Mouse (Mus musculus) intestine, embryonic 14.5 days (tissue): ENCODE measurements around the gene Prkch. TPM values are rescaled to one million over a fixed set of nuclear protein-coding genes. Genes with fewer than 3 reads are reported as not detected.
"Not testable (repeated sequence)": the region's sequence is repeated elsewhere in the genome, so short reads cannot be mapped to it uniquely, and the experiment has no call there.

Experiments
- ATAC-seq: fragments of 200-750 bp; cut with Nextera tagmentation; replicated peaks from 2 replicates; pipeline ENCODE4 v1.8.0; 2017; ENCODE audit warnings: low read depth, moderate number of reproducible peaks, moderate TSS enrichment, moderate library complexity; ENCODE audit not compliant: low FRiP score, low TSS enrichment
- DNase-seq: peaks from one replicate; pipeline ENCODE4 v3.0.0-alpha.2; 2018; ENCODE audit warnings: low spot score
- H3K27ac ChIP-seq: fragments of 300-500 bp; sonication (generic); 2 replicates; pipeline ENCODE4 v1.5.1; 2014; ENCODE audit warnings: low read depth, mild to moderate bottlenecking, control low read depth
- H3K27me3 ChIP-seq: fragments of 300-500 bp; sonication (generic); replicated peaks from 2 replicates; pipeline ENCODE4 v1.6.1; 2014; ENCODE audit warnings: low read length, control low read depth; ENCODE audit not compliant: control insufficient read depth, insufficient read depth
- H3K36me3 ChIP-seq: fragments of 300-500 bp; sonication (generic); 2 replicates; pipeline ENCODE4 v1.6.1; 2014; ENCODE audit warnings: low read length, control low read depth; ENCODE audit not compliant: control insufficient read depth, insufficient read depth
- H3K4me1 ChIP-seq: fragments of 300-500 bp; sonication (generic); replicated peaks from 2 replicates; pipeline ENCODE4 v1.6.1; 2014; ENCODE audit warnings: low read length, control low read depth, mixed read lengths; ENCODE audit not compliant: control insufficient read depth, insufficient read depth
- H3K4me2 ChIP-seq: fragments of 300-500 bp; sonication (generic); 2 replicates; pipeline ENCODE4 v1.6.1; 2014; ENCODE audit warnings: low read length
- H3K4me3 ChIP-seq: fragments of 300-500 bp; sonication (generic); 2 replicates; pipeline ENCODE4 v1.5.1; 2014; ENCODE audit warnings: low read depth, low read length, control low read depth, mixed read lengths
- H3K9ac ChIP-seq: fragments of 300-500 bp; sonication (generic); 2 replicates; pipeline ENCODE4 v1.6.1; 2014; ENCODE audit warnings: mild to moderate bottlenecking, low read length
- H3K9me3 ChIP-seq: fragments of 300-500 bp; sonication (generic); 2 replicates; pipeline ENCODE4 v1.6.1; 2016; ENCODE audit warnings: low read length, control low read depth; ENCODE audit not compliant: control insufficient read depth
- WGBS: fragments of 180-500 bp; shearing (Covaris S2); extraction: QIAGEN DNeasy Blood & Tissue Kit; methylation state at CpG from one replicate; pipeline ENCODE4 v1.1.7; 2014; 5-methylcytosine and 5-hydroxymethylcytosine counted together
- polyA plus RNA-seq: library from polyadenylated mRNA; unstranded; fragments of >200 nt; fragmentation: Nextera tagmentation; extraction: Ambion mirVana; gene quantifications from 2 replicates; pipeline ENCODE4 v1.2.1, GENCODE M21; 2014

The Prkch gene
- polyA plus RNA-seq: 8.0 and 8.3 TPM in 2 replicates

DNA sequence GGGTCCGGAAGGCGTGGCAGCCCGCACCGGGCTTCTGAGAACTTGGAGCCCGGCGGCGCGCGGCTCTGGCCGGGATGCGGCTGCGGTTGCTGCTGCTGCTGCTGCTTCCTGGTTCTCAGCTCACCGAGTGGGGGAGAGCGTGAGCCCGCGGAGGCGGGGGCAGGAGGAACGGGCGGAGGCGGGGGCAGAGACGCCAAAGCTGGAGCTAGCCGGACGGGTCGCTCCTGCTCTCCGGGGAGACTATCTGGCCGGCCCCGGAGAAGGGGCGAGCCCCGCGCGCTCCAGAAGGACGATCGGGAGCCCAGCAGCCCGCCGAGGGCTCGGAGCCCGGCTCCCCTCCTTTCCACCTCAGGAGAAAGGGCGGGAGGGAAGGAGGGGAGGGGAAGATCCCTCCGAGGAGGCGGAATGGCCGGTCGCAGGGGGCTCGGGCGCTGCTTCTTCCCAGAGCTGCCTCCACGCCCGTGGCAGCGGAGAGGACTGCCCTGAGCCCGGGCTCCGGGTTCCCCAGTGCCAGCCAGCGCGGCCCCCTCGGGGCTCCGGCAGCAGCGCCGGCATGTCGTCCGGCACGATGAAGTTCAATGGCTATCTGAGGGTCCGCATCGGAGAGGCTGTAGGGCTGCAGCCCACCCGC is at the start of gene Prkch:
TSS of gene Prkch (plus strand) at position 187 of the 631 bp plus-strand sequence.
- Histone ChIP-seq H3K36me3 (no peaks in the 10 kb centered on the region), H3K27ac (peak within 1 kb of the TSS; percentile 65), H3K4me2 (peak within 1 kb of the TSS; percentile 91), H3K9ac (peak within 1 kb of the TSS; percentile 76), H3K4me1 (peaks cover 2% of the 10 kb centered on the region; the same call in 1 of the 2 replicates), H3K9me3 (no peaks in the 10 kb centered on the region), H3K27me3 (peaks cover 11% of the 10 kb centered on the region; the same call in 1 of the 2 replicates), H3K4me3 (peak within 1 kb of the TSS; percentile 68)
- DNase-seq: peak; percentile 91
- ATAC-seq: peak; percentile 90
- WGBS: under 1% methylated on average over 59 of the region's 61 CpGs

DNA sequence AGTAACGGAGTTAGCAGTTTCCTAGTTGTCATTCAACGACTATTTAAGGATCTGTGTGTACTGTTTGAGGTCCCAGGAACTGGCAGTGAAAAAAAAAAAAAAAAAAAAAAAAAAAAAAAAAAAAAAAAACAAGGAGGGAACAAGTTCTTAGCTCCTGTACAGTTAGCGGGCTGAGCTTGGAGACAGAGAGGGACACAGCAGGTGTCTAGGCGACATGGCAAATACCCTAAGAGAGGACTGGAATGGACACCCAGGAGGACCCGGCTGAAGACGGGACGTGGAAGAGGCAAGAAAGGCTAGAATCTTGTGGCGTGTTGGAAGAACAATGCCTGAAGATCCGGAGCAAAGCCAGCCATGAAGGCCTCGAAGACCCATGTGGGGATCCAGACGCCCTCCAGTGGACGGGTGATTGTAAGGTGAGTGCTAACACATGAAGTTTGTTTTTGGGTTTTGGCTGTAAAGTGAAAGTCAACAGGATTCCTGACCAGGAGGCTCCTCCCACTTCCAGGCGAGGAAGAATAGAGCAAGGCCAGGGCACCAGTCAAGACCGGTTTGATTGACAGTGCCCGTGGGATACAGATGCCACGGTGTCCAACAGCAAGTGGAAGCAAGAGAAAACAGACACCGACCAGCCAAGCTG is 47.0 kb upstream of the Prkch start:
- WGBS: 33% methylated on average over 17 of the region's 17 CpGs
- Histone ChIP-seq H3K36me3 (no peaks in the 10 kb centered on the region), H3K9ac (no peak overlapping the region), H3K4me3 (no peak overlapping the region), H3K27me3 (peaks cover 7% of the 10 kb centered on the region), H3K4me1 (no peaks in the 10 kb centered on the region), H3K4me2 (peak overlapping the region; percentile 36), H3K27ac (no peak overlapping the region), H3K9me3 (no peaks in the 10 kb centered on the region)
- DNase-seq: no peak
- ATAC-seq: 0 out of 2 replicates have a peak, but pooled peaks have one; percentile 53

- peak overlapping the region; percentile 36 for H3K4me2 ChIP-seq
- not testable (repeated sequence) for H3K36me3 ChIP-seq, DNase-seq, H3K9ac ChIP-seq, H3K9me3 ChIP-seq, H3K4me3 ChIP-seq, H3K27ac ChIP-seq, H3K4me1 ChIP-seq
- WGBS: 41% methylated on average over 3 of the region's 3 CpGs
- H3K27me3 ChIP-seq: peaks cover 12% of the 10 kb centered on the region
- ATAC-seq: 0 out of 2 replicates have a peak, but pooled peaks have one; percentile 14
Observed at GRCm38 (mm10) chr12:73538139-73538508, 46.5 kb upstream of the Prkch start.

- no peak for ATAC-seq
- DNase-seq: no peak
- Histone ChIP-seq H3K9ac (no peak overlapping the region), H3K4me3 (no peak overlapping the region), H3K9me3 (no peaks in the 10 kb centered on the region), H3K4me1 (no peaks in the 10 kb centered on the region), H3K27me3 (peaks cover 22% of the 10 kb centered on the region), H3K27ac (no peak overlapping the region), H3K4me2 (no peak overlapping the region), H3K36me3 (no peaks in the 10 kb centered on the region)
- 16% methylated on average over 2 of the region's 2 CpGs for WGBS
Observed at GRCm38 (mm10) chr12:73539151-73539550, 45.4 kb upstream of the Prkch start.

DNA sequence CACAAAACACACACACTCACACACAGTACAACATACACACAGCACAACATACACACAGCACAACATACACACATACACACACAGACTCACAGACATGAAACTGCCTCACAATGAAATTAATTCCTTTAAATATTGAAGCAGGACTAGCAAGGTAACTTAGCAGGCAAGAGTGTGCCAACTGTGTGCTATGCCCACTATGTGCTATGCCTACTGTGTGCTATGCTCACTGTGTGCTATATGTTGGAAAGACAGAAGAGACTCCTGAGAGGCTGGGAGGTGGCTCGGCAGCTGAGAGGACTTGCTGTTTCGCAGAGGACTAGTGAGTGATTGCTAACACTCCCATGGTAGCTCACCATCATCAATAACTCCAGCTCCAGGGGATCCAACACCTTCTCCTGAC is 44.2 kb upstream of the Prkch start:
- no peak overlapping the region for H3K27ac ChIP-seq
- no peak overlapping the region for H3K4me3 ChIP-seq
- H3K36me3 ChIP-seq: no peaks in the 10 kb centered on the region
- ATAC-seq (no peak), DNase-seq (no peak)
- H3K9me3 ChIP-seq: no peaks in the 10 kb centered on the region
- H3K9ac ChIP-seq: no peak overlapping the region
- H3K4me2 ChIP-seq: no peak overlapping the region
- H3K27me3 ChIP-seq: peaks cover 35% of the 10 kb centered on the region
- 0 out of 2 replicates have a peak, but pooled peaks cover 2% of the 10 kb centered on the region for H3K4me1 ChIP-seq
- WGBS: 84% methylated on average over 2 of the region's 2 CpGs

GRCm38 (mm10) chr12:73543191-73543590 is 41.4 kb upstream of the Prkch start:
- Histone ChIP-seq H3K9me3 (no peaks in the 10 kb centered on the region), H3K27me3 (peaks cover 63% of the 10 kb centered on the region), H3K4me3 (no peak overlapping the region), H3K9ac (no peak overlapping the region), H3K4me2 (peak overlapping the region; percentile 26; the same call in 1 of the 2 replicates), H3K4me1 (0 out of 2 replicates have a peak, but pooled peaks cover 5% of the 10 kb centered on the region), H3K27ac (no peak overlapping the region), H3K36me3 (no peaks in the 10 kb centered on the region)
- no peak for ATAC-seq
- 74% methylated on average over 5 of the region's 5 CpGs for WGBS
- no peak for DNase-seq

- no peak for ATAC-seq
Observed at GRCm38 (mm10) chr12:73544736-73545671, 39.6 kb upstream of the Prkch start.

DNA sequence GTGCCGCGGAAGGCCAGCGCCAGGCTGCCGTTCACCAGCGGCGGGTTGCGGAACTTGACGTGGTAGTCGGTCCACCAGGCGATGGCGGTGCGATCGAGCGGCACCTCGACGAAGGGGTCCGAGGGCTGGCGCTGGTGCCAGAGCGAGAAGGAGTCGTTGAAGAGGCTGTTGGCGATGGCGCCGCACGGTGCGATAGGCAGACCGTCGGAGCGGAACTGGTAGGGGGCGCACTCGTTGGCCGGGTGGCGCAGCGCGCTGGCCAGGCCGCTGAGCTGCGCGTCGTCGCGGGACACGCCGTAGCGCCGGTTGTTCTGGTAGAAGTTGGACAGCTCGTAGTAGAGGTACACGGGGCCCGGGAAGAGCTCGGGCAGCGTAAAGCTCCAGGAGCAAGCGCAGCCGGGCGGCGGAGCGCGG is 38.9 kb upstream of the Prkch start:
- H3K27me3 ChIP-seq: peaks cover 76% of the 10 kb centered on the region

More at GRCm38 (mm10) chr12:73544736-73545671, 39.6 kb upstream of the Prkch start:
- DNase-seq: no peak
- H3K9ac ChIP-seq: peak overlapping the region; percentile 43
- no peaks in the 10 kb centered on the region for H3K9me3 ChIP-seq
- no peaks in the 10 kb centered on the region for H3K36me3 ChIP-seq
- peak overlapping the region; percentile 62 for H3K4me2 ChIP-seq
- no peak overlapping the region for H3K27ac ChIP-seq
- peak overlapping the region; percentile 37 for H3K4me3 ChIP-seq
- WGBS: 13% methylated on average over 48 of the region's 48 CpGs
- H3K27me3 ChIP-seq: peaks cover 69% of the 10 kb centered on the region
- 0 out of 2 replicates have a peak, but pooled peaks cover 5% of the 10 kb centered on the region for H3K4me1 ChIP-seq

More for the DNA sequence above, 38.9 kb upstream of the Prkch start:
- H3K9ac ChIP-seq: peak overlapping the region; percentile 43
- peak overlapping the region; percentile 34 for H3K27ac ChIP-seq
- peak overlapping the region; percentile 62 for H3K4me2 ChIP-seq
- WGBS: 2% methylated on average over 50 of the region's 55 CpGs
- H3K36me3 ChIP-seq: no peaks in the 10 kb centered on the region
- 0 out of 2 replicates have a peak, but pooled peaks cover 5% of the 10 kb centered on the region for H3K4me1 ChIP-seq
- peak overlapping the region; percentile 37 for H3K4me3 ChIP-seq
- ATAC-seq (peak; percentile 29), DNase-seq (peak; percentile 80)
- H3K9me3 ChIP-seq: no peaks in the 10 kb centered on the region
